Mouse (Mus musculus): Measurements from ENCODE around the gene Adar.

The Adar gene

DNA sequence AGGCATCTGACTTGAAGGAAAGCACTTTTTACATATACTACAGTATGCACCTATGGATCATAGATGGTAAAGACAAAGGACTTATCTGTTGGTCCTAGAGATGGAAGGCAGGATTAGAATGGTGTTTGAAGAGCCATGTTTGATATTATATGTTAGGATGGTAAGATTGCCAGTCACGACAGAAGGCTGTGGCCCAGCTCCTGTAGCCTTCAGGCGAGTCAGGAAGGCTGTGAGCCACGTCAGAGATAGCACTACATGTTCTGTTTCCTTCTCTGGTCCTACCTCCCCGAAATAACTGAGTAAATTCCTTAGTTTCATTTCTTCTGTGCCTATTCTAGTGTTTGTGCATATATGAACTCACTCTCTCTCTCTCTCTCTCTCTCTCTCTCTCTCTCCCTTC, 17.3 kb downstream of the Adar start:
- no peak for DNase-seq

GRCm38 (mm10) chr3:89738509-89738908, 23.7 kb downstream of the Adar start:
- no peak for DNase-seq

- no peak for DNase-seq
Measured at GRCm38 (mm10) chr3:89752307-89752706, 37.5 kb downstream of the Adar start.

DNA sequence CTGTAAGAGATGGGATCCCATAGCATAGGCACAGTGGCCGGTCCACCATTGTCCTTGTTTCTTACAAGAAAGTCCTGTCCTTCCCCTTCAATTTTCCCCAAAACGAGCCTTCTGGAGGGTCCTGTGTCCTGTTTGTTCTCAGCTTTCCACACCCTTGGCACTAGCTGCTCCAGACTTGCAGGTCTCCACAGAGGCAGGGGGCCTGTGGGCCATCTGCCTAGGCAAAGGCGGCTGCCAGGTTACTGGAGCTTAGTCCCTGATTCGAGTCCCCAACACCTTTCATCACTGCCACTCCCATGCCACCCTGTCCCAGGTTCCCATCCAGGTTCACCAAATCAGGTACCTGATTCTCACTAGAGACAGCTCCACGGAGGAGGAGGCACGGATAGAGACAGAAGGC, 40.5 kb downstream of the Adar start:
- peak; percentile 50 to 53 for DNase-seq

- peak; percentile 36 to 53 for DNase-seq
Measured at GRCm38 (mm10) chr3:89757851-89758250, 43.0 kb downstream of the Adar start.

GRCm38 (mm10) chr3:89759786-89760185, 45.0 kb downstream of the Adar start:
- DNase-seq = peak; percentile 85 to 90

DNA sequence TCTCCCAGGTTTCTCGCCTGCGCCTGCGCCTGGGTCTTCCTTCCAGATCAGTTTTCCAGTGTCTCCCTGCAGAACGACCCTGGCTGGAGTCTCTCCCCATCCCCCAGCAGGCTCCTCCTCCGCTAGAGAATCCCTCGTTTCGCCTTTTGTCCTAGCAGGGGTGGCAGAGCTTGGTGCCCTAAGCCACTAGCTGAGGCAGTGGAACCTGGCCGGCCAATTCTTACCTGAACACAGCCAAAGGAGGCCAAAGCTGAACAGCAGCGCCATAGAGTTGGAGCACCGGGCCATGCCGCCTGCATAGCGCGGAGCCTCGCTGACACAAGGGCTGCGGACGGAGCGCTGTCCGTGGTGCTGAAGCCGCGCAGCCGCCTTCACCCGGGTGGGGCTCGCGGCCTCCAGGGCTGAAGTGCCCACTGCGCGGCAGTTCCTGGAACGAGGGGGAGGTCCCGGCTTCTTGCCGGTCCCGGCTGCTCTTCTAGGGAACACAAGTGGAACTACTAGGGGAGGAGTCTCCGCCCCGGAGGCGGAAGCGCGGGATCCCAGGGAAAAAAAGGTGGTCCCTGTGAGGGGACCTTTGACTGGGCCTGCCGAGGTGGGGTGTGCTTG, 49.4 kb downstream of the Adar start, which contains the start of gene Chrnb2:
Gene Chrnb2, minus strand, starts transcription at position 514 of the 606 bp plus-strand sequence.
- DNase-seq = peak; percentile 65 to 74

DNA sequence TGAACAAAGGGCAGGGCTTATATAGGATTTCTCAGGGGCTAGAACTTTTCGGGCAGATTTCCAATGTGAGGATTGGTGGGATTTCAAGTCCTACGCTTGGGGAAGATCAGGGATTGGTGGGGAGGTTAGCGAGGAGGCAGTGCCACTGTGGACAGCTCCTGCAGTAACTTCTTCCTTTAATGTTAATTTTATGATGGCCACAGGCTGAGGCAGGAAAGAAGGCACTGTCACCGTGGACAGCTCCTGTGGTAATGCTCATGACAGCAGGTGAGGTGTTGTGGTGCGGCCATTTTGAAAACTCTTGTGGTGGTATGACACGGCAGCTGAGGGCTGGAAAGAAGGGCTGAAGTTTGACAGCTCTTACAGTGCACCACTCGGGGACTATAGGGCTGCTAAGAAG, 54.8 kb downstream of the Adar start:
- DNase-seq = no peak

DNA sequence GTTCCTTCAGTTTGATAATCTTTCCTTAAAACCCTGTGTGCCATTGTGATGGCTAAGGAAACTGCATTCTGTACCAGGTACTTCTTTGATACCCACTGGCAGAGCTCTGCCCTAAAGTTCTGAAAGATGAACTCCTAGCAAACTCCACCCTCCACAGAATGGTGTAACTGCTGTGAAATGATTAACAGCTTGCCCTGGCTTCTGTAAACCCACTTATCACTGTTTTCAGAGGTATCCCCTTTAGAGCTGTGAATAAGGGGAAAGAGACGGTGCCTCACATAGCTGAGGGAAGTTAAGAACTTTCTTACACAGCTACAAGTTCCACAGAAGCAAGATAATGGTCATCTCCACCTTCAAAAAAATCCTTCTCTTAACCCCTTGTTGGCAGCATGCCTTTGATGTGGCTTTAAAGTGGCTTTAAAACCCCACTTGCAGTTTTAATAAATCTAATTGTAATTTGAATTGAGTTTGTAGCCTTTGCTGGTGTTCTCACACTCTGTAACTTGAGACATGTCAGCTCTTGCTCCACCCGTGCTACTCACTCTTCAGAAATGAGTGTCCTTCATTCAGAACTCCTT, 55.7 kb downstream of the Adar start:
- DNase-seq = no peak

- DNase-seq = peak; percentile 87 to 88
Measured at GRCm38 (mm10) chr3:89772588-89772967, 57.8 kb downstream of the Adar start.

DNA sequence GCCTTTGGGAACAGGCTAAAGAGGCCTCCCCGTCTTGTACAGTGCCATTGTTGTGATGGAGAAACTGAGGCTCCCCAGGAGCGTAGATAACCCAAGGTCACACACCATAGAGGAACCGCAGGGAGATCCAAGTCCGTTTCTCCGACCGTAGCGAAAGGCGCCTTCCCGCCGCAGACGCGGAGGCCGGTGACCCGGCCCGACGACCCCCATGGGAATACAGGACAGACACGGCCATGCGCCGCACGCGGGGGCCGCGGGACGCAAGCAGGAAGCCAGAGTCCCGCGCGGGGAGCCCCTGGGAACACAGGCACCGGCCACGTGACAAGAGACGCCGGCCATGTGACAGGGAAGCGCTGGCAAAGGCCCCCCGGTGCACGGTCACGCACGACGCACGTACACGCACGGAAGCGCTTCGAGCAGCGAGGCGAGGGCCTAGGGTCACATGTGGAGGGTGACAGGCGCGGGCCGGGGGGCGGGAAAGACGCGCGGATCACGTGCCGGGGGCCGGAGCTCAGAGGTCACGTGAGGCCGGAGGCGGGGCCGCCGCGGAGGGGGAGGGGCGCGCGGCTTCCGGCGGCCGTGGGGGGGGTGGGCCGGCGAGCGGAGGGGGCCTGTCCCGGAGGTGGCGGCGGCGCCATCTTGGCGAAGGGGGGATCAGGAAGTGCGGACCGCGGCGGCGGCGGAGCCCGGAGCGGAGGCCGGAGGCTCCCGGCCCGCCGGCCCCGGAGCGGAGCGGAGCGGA, 58.3 kb downstream of the Adar start, which contains the start of gene Ube2q1:
Gene Ube2q1, plus strand, starts transcription at position 649 of the 742 bp plus-strand sequence.
- DNase-seq = peak; percentile 95 to 96

- peak; percentile 41 to 58 for DNase-seq
Measured at GRCm38 (mm10) chr3:89773740-89774211, 59.0 kb downstream of the Adar start.

DNA sequence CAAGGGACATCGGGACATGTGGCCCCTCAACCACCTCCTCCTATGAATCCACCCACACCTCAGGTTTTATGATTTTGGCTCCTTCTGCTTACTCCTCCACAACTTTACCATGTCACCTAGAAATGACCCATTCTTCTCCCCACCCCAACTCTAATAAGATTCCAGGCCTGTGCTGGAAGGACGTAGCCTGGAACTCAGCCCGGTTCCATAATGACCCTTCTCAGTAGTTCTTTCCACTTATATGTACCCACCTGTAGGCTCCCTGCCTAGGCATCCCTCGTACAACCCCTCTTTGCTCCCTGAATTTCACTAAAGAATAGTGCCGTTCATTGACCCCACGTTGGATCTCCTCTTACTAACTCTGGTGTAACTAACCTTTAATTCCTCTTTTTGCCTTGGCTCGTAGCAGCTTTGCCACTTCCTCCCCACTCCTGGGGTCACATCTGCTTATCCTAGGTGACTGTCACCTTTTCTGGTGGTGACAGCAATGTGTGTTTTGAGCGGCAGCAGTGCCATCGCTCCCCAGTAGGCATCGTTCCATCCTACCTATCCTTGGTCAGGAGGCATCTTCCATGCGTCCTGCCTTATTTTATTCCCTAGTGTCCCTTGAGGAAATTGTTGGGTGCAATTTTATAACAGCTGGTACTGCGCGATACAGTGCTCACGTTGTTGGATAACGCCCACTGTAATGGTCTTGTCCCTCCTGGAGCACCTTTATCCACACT, 59.6 kb downstream of the Adar start:
- DNase-seq = no peak

- no peak for DNase-seq
Measured at GRCm38 (mm10) chr3:89776001-89776400, 61.2 kb downstream of the Adar start.

- DNase-seq = no peak
Measured at GRCm38 (mm10) chr3:89780102-89780501, 65.3 kb downstream of the Adar start.

- no peak for DNase-seq
Measured at GRCm38 (mm10) chr3:89781640-89782039, 66.8 kb downstream of the Adar start.

DNA sequence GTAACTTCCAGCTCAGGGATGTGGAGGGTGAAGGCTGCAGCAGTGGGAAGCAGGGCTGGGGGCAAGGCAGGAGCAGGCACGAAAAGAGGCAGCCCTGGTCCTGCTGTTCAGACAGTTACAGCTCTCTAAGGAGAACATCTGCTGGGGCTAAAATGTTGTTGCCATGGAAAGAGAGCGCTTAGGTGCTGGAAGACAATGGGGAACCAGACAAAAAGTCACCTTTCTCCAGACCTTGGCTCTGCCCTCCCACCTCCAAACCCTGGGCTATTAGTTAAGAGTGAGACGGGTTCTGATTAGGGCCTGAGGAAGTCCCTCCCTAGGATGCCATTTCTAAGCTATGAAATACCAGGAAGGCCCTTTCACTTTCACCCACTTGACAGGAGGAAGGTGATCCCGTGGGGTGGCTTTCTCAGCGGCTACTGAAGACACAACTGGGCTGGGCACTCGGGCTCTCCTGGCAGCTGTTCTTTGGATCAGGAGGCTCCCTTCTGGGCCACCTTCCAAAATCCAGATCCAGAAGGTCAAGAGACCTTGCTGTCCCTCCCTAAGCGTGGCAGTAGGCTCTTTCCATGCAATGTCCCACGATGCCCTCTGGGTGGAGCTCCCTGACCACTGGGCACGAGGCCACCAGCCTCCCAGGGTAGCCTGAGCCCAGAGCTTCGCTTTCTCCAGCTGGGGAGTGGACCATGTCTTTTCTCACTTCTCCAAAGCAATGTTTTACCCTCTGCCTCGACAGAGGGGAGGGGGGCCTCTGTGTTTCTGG, 70.3 kb downstream of the Adar start:
- DNase-seq = peak; percentile 71 to 76

DNA sequence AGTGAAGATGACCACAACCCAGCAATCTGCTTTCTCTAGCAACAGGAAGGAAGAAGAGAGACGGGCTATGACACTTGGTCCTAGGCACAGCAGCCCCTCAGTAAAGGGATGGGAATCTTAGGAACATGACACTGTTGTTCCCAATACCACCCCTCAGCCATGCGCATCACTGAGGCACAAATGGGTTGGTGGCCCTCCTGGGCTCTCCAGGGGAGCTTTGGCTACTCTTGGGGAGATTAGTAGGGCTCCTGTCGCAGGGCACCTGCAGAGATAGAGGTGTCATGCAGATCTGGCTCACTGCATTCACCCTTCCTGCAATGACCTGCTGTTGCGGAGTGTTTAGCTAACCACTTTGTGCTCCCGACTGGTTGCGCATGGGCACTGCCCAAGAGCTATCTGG, 71.5 kb downstream of the Adar start:
- DNase-seq = no peak

DNA sequence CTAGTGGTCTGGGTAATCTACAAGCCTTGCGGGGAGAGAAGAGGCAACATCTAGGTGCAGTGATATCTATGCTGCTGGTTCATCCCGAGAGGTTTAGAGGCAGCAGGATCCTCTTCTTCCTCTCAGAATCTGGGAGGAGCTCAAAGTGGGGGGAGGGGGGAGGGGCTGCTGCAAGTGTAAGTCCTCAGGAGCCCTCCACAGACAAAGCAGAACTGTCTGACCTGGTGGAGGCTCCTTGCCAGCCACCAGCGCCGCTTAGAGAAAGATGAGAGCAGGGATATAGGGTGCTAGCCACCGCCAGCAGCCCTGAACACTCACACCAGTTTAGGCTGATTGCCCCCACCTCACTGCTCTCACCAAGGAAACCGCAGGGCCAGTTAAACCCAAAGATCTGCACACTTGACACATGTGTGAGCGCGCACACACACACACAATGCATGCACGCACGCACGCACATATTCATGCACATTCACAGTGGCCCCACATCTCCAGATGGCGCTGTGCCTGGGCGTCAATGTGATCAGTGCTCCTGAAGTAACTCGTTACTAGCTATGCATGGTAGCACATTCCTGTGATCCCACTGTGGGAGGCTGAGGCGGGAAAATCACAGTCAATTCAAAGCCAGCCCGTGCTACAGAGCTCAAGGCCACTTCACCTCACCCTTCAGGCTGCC, 74.0 kb downstream of the Adar start:
- no peak for DNase-seq

DNA sequence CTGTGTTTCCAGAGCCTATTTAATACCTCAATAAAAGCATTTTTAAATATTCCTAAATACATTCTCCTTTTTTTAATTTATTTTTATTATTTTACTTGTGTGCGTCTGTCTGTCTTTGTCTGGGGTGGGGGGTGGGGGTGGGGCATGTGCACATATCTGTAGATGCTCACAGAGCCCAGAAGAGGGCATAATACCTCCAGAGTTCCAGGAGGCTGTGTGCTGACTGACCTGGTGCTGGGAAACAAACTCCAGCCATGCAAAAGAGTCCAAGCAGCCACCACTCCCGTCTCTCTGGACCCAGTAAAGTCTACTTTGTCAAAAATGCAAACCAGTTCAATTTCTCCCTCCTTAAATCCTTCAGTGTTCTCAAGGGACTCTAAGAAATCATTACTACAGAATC, 79.8 kb downstream of the Adar start:
- no peak for DNase-seq

GRCm38 (mm10) chr3:89795746-89796145, 80.9 kb downstream of the Adar start:
- no peak for DNase-seq

DNA sequence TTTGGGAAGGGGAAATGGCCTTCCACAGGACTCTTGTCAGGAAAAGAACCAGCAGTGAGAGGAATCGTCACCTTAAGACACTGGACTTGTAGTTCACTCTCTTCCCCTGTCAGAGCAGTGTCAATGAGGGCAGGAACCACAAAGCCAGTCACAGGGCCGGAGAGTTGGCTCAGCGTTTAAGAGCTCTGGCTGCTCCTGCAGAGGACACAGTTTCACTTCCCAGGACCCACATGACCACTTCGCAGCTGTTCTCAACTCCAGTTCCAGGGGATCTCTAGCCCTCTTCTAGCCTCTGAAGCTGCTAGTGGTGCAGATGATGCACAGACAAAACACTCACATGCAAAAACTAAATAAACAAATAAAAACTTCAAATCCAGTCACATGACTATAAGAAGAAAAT, 81.5 kb downstream of the Adar start:
- DNase-seq = no peak

Measured in cerebellum, adult 18-20 months (tissue).